Mouse (Mus musculus) CH12.LX (cell line): ENCODE results near the gene Ddah1. TPM values are rescaled to one million over a fixed set of nuclear protein-coding genes. Genes with fewer than 3 reads are reported as not detected.

Experiments
- DNase-seq: peaks from one replicate; pipeline ENCODE4 v3.0.0-alpha.2; 2013; ENCODE audit errors: extremely low read depth
- H3K27ac ChIP-seq: 2 replicates; pipeline ENCODE4 v1.5.1; 2012; ENCODE audit warnings: low read depth, mild to moderate bottlenecking, control low read depth, moderate library complexity; ENCODE audit not compliant: insufficient read depth
- H3K27me3 ChIP-seq: replicated peaks from 2 replicates; pipeline ENCODE3; 2012; ENCODE audit warnings: inconsistent platforms
- H3K36me3 ChIP-seq, 2 experiments: replicated peaks in 1 of 2; 2 replicates each; pipeline versions ENCODE3 to v1.6.1; 2012; ENCODE audit warnings: inconsistent platforms in 1 of 2, low read length in 1 of 2, mild to moderate bottlenecking in 1 of 2, mixed read lengths in 1 of 2, moderate library complexity in 1 of 2; ENCODE audit not compliant: control insufficient read depth in 1 of 2, insufficient read depth in 1 of 2
- H3K4me1 ChIP-seq, 2 experiments: 2 replicates each; pipeline ENCODE4 v1.6.1; 2012; ENCODE audit warnings: inconsistent platforms in 1 of 2, moderate library complexity in 1 of 2; ENCODE audit not compliant: insufficient read depth in 2 of 2, control insufficient read depth in 1 of 2
- H3K4me2 ChIP-seq: 2 replicates; pipeline ENCODE4 v1.6.1; 2012; ENCODE audit warnings: low read depth, mild to moderate bottlenecking, control low read depth; ENCODE audit not compliant: poor library complexity, insufficient read depth, severe bottlenecking
- H3K4me3 ChIP-seq, 3 experiments: fragments of 150-350 bp in 1 of 3; sonication (generic) in 1 of 3; replicated peaks in 1 of 3; 2 replicates each; pipeline versions ENCODE3 to v1.5.1; 2011 to 2012; ENCODE audit warnings: low read depth in 2 of 3, low read length in 2 of 3, mild to moderate bottlenecking in 2 of 3, moderate library complexity in 2 of 3, control low read depth in 1 of 3, improper control_type of control experiment in 1 of 3, inconsistent platforms in 1 of 3, mixed read lengths in 1 of 3; ENCODE audit not compliant: poor library complexity in 1 of 3
- H3K79me2 ChIP-seq: replicated peaks from 2 replicates; pipeline ENCODE4 v1.6.1; 2012; ENCODE audit warnings: mild to moderate bottlenecking, moderate library complexity; ENCODE audit not compliant: control insufficient read depth, poor library complexity, insufficient read depth, severe bottlenecking; ENCODE audit errors: extremely low read depth
- H3K9ac ChIP-seq: 2 replicates; pipeline ENCODE4 v1.6.1; 2012; ENCODE audit warnings: low read depth, mild to moderate bottlenecking, control low read depth, moderate library complexity; ENCODE audit not compliant: insufficient read depth
- H3K9me3 ChIP-seq: replicated peaks from 2 replicates; pipeline ENCODE3; 2012; ENCODE audit warnings: low read length, inconsistent platforms, mixed read lengths
- CHD2 ChIP-seq: IDR thresholded peaks from 2 replicates; pipeline ENCODE4 v1.6.1; 2011; ENCODE audit warnings: low read length, improper control_type of control experiment
- E2F4 ChIP-seq: IDR thresholded peaks from 2 replicates; pipeline ENCODE4 v1.6.1; 2011; ENCODE audit warnings: low read depth, low read length, improper control_type of control experiment; ENCODE audit not compliant: insufficient replicate concordance
- EP300 ChIP-seq: IDR thresholded peaks from 2 replicates; pipeline ENCODE4 v1.6.1; 2011; ENCODE audit warnings: low read length, improper control_type of control experiment
- ETS1 ChIP-seq: conservative IDR thresholded peaks from 2 replicates; pipeline ENCODE4 v1.6.1; 2012; ENCODE audit warnings: low read depth, mild to moderate bottlenecking, inconsistent platforms, low read length, improper control_type of control experiment, moderate library complexity
- HCFC1 ChIP-seq: IDR thresholded peaks from 2 replicates; pipeline ENCODE4 v1.6.1; 2012; ENCODE audit warnings: low read depth, mild to moderate bottlenecking, inconsistent platforms, low read length, improper control_type of control experiment
- IRF4 ChIP-seq: IDR thresholded peaks from 2 replicates; pipeline ENCODE4 v1.6.1; 2014; ENCODE audit warnings: low read depth, mild to moderate bottlenecking, inconsistent platforms, low read length, improper control_type of control experiment
- JUND ChIP-seq: conservative IDR thresholded peaks from 2 replicates; pipeline ENCODE4 v1.6.1; 2011; ENCODE audit warnings: low read depth, low read length, improper control_type of control experiment
- MAX ChIP-seq: IDR thresholded peaks from 2 replicates; pipeline ENCODE4 v1.6.1; 2011; ENCODE audit warnings: low read length, improper control_type of control experiment
- MEF2A ChIP-seq: IDR thresholded peaks from 2 replicates; pipeline ENCODE4 v1.6.1; 2014; ENCODE audit warnings: low read depth, mild to moderate bottlenecking, inconsistent platforms, low read length, improper control_type of control experiment, borderline replicate concordance
- NRF1 ChIP-seq: IDR thresholded peaks from 2 replicates; pipeline ENCODE4 v1.6.1; 2014; ENCODE audit warnings: low read depth, mild to moderate bottlenecking, inconsistent platforms, low read length, improper control_type of control experiment, moderate library complexity
- PAX5 ChIP-seq: IDR thresholded peaks from 2 replicates; pipeline ENCODE4 v1.6.1; 2012; ENCODE audit warnings: low read length, inconsistent platforms, mixed read lengths
- SIN3A ChIP-seq: IDR thresholded peaks from 2 replicates; pipeline ENCODE4 v1.6.1; 2012; ENCODE audit warnings: low read length, improper control_type of control experiment, inconsistent platforms
- SMC3 ChIP-seq: IDR thresholded peaks from 2 replicates; pipeline ENCODE4 v1.6.1; 2011; ENCODE audit warnings: low read depth, low read length, improper control_type of control experiment
- TBP ChIP-seq: conservative IDR thresholded peaks from 2 replicates; pipeline ENCODE4 v1.6.1; 2011; ENCODE audit warnings: low read depth, low read length, improper control_type of control experiment
- TCF12 ChIP-seq: IDR thresholded peaks from 2 replicates; pipeline ENCODE4 v1.6.1; 2014; ENCODE audit warnings: low read depth, mild to moderate bottlenecking, inconsistent platforms, low read length, improper control_type of control experiment
- USF1 ChIP-seq: IDR thresholded peaks from 2 replicates; pipeline ENCODE4 v1.6.1; 2014; ENCODE audit warnings: low read depth, mild to moderate bottlenecking, inconsistent platforms, low read length, improper control_type of control experiment
- ZKSCAN1 ChIP-seq: IDR thresholded peaks from 2 replicates; pipeline ENCODE4 v1.6.1; 2012; ENCODE audit warnings: low read depth, inconsistent platforms, low read length, improper control_type of control experiment, borderline replicate concordance
- ZMIZ1 ChIP-seq: IDR thresholded peaks from 2 replicates; pipeline ENCODE4 v1.6.1; 2012; ENCODE audit warnings: low read depth, mild to moderate bottlenecking, inconsistent platforms, low read length, improper control_type of control experiment
- dilution Hi-C: fragments of 300-500 bp; cut with MboI; formaldehyde crosslinking; loops from 2 replicates; pipeline ENCODE4 v1.14.3; 2020; ENCODE audit warnings: low sequenced_read_pairs; ENCODE audit not compliant: extremely low pct_unique_long_range_greater_than_20kb, extremely low pct_ligation_motif_present
- in situ Hi-C: fragments of 300-500 bp; cut with MboI; formaldehyde crosslinking; loops from 3 replicates; pipeline ENCODE4 v1.14.3; 2019; ENCODE audit warnings: low sequenced_read_pairs, low pct_ligation_motif_present, low pct_unique_long_range_greater_than_20kb, mixed read lengths
- polyA plus RNA-seq: library from polyadenylated mRNA; unstranded; fragments of >175 nt; gene quantifications from 2 replicates; pipeline ENCODE4 v1.2.1, GENCODE M21; 2012; ENCODE audit warnings: low read depth; ENCODE audit not compliant: insufficient read length
- total RNA-seq, 2 experiments: library from RNA; depleted of rRNA; stranded (reverse); fragments of 300-350 nt in 1 of 2; fragments of >200 nt in 1 of 2; gene quantifications; 2 replicates each; pipeline ENCODE4 v1.2.3; 2012 to 2014

Gene Ddah1
- total and polyA plus RNA-seq, 3 experiments: not detected

GRCm38 (mm10) chr3:145924649-145925337 lies 166.3 kb downstream of the Ddah1 start (continued):
- TF ChIP-seq ETS1 (peak; percentile 81), MAX (peak; percentile 89), SIN3A (peak; percentile 99), TBP (peak; percentile 64; the same call in 1 of the 2 replicates), NRF1 (no peak), TCF12 (peak; percentile 91), USF1 (no peak), EP300 (peak; percentile 72; the same call in 1 of the 2 replicates)
- TF ChIP-seq, all 38 proteins: peak for 23

- no peaks in the 10 kb centered on the region for H3K27me3 ChIP-seq
- TF ChIP-seq PAX5 (no peak), ZKSCAN1 (no peak), E2F4 (no peak), SIN3A (no peak), MEF2A (no peak), SMC3 (no peak), HCFC1 (no peak), ZMIZ1 (no peak), JUND (no peak), CHD2 (no peak), IRF4 (no peak)
- TF ChIP-seq, all 38 proteins: peak for 0
- in situ Hi-C loops (no loop called here), dilution Hi-C loops (no loop called here)
- peaks cover 18% of the 10 kb centered on the region for H3K9me3 ChIP-seq
- peaks cover 12 to 64% of the 10 kb centered on the region in 2 experiments for H3K4me1 ChIP-seq
- no peak for DNase-seq
- H3K9ac ChIP-seq: peak overlapping the region; percentile 97; the same call in 1 of the 2 replicates
- peaks cover 26 to 47% of the 10 kb centered on the region in 2 experiments for H3K36me3 ChIP-seq
- H3K79me2 ChIP-seq: peaks cover 50% of the 10 kb centered on the region
- H3K27ac ChIP-seq: no peak overlapping the region
- peak overlapping the region; percentile 77 for H3K4me2 ChIP-seq
- peak overlapping the region; percentile 74 to 91 (median 87) for H3K4me3 ChIP-seq
Observed at GRCm38 (mm10) chr3:145925506-145925905, 167.0 kb downstream of the Ddah1 start.
